Mouse (Mus musculus): ENCODE results near the gene Bora. TPM values are rescaled to one million over a fixed set of nuclear protein-coding genes. Genes with fewer than 3 reads are reported as not detected.
A peak's percentile ranks its signal among the peaks of the same experiment; 100 is the strongest.
"Not testable (repeated sequence)": the region's sequence is repeated elsewhere in the genome, so short reads cannot be mapped to it uniquely, and the experiment has no call there.

Gene Bora
- total RNA-seq (2021): 1 to 10 TPM; 2.6 to 2.7 TPM

DNA sequence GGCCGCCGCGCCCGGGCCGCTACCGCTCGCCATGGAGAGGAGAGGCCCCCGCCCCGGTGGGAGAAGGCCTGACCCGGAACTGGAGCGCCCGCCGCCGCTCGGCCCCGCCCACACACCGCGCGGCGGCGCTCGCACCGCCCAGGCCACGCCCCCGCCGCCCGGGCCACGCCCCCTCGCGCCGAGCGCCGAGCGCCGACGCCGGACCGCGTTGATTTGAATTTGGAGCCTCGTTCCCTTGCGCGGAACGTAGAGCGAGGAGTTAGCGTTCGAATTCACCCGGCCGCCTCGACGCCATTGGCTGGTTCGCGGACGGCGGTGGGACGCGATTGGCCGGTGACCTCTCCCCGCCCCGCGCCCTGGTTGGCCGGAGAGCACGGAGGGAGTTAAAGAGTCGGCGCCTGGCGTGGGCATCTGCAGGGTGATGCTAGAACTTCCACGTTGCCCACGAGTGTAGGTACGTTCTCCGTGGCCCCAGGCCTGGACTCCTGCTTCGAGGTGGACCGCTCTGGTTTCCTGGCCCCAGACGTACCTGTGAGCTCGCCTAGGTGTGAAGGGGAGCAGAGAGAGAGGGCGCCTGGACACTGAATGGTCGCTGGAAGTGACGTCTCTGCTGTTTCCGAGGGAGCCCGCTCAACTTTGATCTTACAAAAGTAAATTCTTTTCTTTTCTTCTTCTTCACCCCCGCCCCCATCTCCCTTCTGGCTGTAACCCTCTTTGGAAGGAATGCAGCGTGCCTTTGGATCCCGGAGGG lies at the start of gene Bora, which contains the start of gene Mzt1:
Bora (plus strand) TSS at position 192 of the 751 bp plus-strand sequence.
Mzt1 (minus strand) TSS at position 104 of the 751 bp plus-strand sequence.
- peak; percentile 88 to 89 for DNase-seq

DNA sequence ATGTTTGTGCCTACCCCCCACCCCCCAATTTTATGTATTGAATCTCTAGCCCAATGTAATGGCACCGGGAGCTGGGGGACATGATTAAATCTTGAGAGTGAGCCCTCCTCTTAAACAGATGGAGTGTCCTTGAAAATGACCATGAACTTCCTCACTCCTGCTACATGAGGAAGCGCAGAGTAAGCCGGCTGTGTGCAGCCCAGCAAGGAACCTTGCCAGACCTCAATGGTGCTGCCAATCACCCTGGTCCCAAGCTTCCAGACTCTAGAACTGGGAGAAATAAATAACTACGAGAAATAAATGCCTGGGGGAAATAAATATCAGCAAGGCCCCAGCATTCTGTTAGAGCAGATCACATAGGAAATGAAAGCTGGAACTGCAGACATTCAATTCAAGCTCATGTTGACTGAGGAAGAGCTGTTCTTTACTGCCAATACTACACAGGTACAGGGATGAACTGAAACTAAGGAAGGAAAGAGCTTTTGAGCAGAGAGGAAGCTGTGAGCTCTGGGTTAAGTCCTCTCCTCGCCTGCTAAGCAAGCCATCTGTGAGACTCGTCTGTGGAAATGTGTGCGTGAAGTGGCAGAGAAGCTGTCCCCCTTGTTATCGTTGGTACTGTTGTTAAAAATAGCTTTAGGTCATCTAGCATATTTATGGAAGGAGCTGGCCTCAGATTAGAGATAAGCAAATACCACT lies 35.6 kb upstream of the Bora start:
- no peak for DNase-seq

DNA sequence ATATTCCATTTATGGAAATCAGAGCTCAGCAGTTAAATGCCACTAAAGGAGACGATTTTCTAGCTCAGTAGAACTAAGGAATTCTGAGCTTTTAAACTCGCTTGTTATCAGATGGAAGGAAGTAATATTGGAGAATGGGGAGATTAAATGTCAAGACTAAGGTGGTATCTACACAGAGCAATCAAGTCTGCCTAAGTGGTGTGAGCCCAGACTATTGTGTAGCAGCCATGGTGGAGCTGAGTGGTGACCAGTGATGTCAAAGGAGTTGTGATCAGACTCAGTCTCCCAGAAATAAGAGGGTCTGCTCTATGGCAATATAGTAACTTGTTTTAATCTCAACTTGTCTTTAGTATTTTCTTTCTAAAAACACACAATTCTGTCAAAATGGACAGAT lies 35.1 kb upstream of the Bora start:
- no peak for DNase-seq

DNA sequence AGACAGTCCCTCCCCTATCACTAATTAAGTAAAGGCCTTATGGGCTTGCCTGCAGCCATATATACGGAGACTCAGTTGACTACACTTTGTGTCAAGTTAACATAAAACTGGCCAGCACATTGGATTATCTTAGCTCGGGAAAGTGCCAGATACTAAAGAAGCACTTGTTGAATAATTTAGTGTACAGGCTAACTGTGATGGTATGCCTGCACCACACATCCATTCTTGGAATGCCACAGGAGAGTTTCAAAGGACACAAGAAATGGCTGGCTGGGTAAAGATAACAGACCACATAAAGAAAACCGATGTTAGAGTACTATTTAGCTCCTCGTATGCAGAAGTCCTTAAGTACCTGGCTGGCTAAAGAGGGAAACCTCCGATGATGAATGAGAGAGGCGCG lies 27.3 kb upstream of the Bora start:
- DNase-seq: no peak

DNA sequence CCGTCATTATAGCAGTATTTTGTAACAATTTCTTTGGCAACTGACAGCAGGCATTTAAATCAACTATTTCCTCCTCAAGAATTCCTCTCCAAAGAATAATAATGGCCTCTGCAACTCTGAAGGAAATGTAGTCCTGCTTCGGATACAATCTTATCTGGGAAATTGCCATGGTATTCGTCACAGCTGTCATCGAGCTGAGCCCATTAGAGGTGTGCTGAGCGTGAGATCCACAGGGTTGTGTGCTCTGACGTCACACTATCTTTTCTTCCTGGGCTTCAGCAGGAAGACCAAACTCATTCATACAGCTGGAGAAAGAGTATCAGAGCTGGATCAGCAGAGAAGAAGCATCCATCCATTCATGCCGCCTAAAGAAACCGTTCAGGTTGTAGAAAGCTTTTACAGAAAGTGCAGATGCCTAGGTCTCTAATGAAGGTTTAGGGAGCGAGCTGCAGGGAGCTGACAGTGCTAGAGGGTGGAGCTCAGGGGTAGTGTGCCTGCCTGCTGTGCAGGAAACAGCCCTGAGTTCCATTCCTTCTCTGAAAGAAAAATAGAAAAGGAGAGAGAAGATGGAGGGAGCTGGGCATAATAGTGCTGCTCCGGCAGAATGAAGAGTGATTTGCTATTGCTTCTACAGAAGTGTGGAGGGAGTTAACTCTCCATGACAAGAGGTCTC lies 26.8 kb upstream of the Bora start:
- no peak for DNase-seq

DNA sequence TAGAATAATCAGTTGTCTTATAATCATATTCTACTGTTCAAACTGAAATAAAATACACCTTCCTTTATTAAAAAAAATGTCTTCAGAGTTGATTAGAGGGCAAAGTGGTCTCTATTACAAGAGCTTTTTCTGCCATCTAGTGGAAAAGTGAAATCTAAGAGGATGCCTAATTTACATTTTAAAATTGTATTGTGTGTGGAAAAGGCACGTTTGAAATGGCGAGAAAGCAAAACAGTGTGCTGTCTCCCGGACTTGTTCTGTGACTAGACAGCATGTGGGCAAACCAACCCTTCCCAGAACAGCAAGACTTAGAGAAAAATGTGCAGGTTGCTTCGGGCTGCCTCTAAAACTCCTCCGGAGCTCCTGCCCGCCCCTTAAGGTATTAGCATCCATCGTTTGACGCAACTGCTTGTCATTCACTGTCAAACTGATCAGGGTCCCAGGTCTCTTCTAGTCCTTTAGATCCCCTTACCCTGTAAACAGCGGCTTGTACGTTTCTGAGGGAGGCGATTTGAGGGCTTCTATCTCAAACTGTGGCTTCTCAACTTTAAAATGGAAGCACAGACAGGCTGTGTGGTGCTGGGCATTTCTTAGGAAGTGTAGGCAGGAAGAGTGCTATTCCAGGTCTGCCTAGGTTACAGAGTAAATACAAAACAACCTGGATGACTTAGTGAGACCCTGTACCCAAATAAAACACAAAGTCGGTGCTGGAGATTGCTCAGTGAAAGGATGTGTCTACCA lies 23.5 kb upstream of the Bora start:
- DNase-seq: no peak

DNA sequence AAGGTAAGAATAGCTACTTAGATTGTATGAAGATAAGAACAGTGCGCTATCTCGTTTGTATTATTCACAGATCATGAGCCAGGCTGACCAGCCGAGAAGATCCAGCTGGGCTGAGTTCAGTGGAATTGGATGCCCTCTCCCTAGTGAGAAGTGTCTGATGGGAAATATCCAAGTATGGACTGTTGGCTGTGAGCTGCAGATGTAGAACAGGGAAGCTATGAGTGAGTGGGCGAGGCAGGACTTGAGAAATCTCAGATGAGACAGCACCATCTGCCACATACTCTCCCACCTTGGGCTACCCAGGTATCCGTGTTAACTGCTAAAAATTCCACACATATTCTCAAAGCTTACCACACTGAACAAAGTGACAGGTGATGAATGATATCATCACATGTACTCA lies 16.0 kb upstream of the Bora start:
- DNase-seq: no peak

DNA sequence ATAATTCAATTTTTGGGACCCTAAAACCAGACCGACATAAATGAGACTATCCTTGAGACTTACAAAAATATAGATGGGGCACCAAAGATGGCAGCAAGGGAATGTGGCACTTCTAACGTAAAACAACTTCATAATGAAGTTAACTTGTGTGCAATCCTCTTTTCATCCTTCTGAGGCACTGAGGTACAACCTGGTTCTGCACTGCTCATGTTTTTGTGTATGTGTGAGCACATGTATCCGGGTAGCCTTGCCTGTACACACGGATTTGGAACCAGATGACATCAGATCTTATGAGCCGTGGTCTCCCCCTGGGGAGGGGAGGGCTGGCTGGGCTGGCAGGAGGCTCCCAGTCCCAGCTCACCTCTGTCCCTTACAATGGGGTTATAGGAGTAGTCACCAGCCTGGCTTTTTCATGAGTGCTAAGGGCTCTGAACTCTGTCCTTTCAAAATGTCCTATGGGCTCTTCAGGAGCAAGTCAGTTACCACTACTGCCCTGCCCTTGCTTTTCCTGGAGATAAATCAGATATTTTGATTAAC lies 14.6 kb upstream of the Bora start:
- no peak for DNase-seq

DNA sequence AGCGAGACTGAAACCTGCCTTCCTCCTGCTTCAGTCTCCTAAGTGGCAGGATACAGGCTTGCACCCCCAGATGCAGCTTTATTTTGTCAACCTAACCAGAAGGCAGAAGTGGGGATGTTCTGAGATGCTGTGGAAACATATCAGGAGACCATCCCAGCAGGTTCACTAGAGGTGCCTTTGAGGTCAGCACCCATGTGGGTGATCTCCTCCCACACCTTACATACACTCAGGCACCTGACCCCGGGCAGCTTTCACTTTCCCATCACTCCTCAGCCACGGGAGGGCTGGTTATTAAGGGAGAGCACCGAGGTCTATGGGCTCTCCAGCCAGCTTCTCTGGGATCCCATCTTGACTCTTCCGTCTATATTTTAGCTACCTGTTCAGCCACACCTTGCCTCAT lies 13.4 kb upstream of the Bora start:
- DNase-seq: no peak

DNA sequence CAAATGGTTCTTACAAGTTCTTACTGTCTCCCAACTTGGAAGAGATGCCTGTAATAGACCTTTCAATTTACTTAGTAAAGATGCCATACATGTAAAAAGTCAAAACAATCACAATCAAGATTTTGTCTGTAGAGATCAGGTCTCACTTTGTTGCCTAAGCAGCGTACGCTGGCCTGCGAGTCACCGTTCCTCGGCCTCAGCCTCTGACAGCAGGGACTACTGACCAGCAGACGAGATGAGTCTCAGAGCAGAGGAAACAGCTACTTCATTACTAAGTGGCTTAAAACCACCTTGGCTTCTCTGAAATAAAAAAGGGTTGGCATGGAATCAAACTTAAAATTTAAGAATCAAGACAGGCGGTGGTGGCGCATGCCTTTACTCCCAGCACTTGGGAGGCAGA lies 11.2 kb upstream of the Bora start:
- DNase-seq: not testable (repeated sequence)

DNA sequence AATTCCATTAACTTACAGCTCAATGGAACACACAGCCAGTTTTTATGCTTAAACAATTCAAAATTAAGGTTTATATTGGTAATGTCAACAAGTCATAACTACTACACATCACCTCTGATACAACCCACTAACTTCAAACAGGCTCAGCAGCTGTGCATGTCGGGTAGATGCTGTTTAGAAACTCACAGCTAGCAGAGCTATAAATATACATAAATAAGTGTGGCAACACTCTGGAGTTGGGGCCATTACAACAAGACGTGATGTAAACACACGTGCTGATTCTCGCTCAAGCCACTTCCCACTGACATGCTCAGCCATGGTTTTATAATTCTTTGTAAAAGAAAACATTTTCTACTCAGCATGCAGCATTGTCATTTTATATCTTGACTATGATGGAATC lies 10.0 kb upstream of the Bora start:
- no peak for DNase-seq

DNA sequence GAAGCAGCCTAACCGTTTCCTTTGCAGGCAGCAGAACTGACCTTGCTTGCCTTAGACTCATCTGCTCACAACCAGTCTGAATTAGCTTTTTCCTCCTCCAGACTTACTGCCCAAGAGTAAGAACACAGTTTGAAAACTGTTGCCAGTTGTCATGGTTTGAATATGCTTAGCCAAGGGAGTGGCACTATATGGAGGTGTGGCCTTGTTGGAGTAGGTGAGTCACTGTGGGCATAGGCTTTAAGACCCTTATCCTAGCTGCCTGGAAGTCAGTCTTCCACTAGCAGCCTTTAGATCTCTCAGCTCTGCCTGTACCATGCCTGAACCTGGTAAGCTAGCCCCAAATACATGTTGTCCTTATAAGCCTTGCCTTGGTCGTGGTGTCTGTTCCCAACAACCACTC lies 8.3 kb upstream of the Bora start:
- no peak for DNase-seq

DNA sequence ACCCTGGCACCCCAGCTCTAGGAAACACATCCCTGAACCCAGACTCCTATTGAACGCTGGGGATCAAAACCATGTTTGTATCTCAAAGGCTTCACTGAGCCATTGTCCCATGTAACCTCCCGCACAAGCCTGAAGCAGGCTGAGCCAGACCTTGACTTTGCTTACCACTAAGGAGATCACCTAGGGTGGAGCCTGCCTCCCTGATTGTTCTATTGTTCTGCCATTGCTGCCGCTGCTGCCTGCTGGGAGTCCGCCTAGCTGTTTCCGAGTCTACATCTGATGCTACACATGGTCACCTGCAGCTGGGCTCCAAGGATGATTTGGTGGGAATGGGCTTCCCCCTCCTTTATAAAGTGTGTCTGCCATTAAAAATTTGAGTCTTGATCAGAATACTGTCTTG lies 6.7 kb upstream of the Bora start:
- DNase-seq: not testable (repeated sequence)

DNA sequence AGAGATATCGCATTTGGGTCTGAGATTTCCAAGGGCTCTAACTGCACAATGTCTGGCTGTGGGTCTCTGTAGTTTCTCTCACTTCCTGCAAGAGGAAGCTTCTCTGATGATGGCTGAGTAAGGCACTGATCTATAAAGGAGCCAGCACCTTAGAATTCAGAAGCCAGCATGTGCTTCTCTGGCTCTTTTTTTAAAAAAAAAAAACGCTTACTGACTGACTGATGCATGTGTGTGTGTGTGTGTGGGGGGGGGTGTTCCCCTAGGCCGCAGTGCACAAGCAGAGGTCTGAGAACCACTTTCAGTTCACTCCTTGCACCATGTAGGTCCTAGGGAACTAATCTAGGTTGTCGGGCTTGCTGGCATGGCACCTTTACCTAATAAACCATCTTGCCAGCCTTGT lies 4.6 kb upstream of the Bora start:
- DNase-seq: no peak

DNA sequence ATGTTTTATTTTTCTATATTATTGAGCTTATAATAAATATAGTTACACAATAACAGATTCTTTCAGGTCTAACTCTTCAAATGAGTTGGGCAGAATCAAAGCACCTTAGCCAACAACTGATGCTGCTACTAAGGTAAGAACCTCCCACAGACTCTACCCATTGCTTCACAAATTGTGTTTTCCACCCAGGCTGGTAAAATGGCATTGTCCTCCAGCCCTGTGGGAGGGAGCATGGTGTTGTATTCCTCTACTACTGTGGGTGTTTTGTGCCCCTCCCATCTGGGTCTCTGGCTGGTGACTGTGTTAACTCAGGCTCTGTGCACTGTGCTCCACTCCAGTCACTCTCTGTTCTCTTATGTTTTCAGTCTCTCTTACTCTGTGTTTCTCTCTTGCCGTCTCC lies 2.5 kb upstream of the Bora start:
- no peak for DNase-seq

DNA sequence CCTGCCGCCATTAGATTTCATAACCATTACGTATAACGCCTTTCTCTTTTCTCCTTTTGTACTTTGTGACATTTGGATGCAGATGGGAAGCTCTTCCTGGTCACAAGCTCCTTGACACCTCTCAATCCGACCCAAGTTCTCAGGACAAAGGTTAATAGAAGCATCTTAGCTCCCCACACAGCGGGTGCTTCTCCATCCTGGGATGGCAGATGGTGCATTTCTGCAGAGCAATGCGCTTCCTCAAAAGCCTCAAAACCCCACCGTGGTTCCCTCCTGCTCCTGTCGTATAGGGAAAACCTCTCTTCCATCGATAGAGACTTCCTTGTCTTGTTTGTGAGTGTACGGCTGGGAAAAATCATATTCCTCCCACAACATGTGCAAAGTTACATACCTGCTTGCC lies 1.9 kb upstream of the Bora start:
- DNase-seq: no peak

DNA sequence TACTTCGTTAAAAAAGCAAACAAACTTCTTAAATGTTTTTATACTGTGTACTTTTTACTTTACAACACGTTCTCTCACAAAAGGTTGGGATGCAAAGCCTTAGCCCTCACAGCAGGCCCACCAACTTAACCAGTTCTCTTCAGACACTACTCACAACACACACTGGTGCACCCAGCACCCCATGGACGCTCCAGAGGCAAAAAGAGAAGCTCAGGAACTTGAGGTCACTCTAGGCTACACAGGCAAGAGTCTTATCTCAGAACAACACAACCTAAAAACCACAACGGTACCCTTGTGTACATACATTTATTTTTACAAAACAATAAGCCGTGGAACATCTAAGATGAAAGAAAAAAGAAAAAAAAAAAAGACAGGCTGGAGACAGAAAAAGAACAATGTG lies 1.3 kb upstream of the Bora start:
- no peak for DNase-seq

DNA sequence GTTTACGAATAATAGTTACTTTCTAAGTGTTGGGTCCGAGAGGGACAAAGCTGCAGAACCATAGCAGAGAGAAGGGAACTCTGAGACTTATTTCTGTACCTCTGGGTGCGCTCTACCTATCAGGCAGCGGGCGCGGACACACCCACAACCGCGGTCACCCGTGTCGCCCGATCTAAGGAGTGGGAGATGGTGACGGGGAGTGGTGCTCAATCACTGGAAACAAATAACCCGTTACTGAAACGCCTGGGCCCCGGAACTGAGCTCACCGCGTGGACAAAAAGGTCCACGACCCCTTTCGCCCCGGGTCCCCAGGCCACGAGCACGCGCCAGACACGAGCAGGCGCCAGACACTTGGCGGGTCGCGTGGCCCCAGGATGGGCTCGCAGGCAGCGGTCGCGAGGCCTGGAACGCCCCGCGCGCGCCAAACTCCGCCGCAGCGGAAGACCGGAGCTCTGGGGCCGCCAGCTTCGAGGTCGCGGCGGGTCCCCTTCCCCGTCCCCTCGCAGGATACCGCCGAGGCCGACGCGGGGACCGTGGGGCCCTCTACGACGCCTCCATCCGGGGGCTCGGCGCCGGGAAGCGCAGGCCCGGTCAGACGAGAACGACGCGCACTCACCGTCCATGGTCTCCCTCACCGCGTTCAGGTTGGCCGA lies 518 bp upstream of the Bora start:
- DNase-seq: no peak

DNA sequence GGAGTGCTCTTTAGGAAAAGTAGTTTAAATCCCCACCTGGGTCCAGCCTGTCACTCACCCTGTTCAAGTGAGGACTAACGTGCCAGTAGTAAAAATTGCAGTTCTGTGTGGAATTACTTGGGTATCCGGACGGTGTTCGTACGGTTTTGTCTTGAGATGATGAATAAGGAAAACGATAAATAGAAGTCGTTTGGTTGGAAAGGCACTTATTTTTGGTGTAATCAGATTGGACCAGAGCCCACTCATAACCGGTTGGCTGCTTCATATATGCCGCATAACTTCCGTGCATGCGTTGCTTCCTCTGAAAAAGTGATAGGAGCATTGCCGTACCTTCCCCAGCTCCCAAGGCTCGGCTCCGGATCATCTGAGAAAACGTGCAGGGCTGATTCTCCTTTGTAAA lies 760 bp downstream of the Bora start:
- DNase-seq: no peak

DNA sequence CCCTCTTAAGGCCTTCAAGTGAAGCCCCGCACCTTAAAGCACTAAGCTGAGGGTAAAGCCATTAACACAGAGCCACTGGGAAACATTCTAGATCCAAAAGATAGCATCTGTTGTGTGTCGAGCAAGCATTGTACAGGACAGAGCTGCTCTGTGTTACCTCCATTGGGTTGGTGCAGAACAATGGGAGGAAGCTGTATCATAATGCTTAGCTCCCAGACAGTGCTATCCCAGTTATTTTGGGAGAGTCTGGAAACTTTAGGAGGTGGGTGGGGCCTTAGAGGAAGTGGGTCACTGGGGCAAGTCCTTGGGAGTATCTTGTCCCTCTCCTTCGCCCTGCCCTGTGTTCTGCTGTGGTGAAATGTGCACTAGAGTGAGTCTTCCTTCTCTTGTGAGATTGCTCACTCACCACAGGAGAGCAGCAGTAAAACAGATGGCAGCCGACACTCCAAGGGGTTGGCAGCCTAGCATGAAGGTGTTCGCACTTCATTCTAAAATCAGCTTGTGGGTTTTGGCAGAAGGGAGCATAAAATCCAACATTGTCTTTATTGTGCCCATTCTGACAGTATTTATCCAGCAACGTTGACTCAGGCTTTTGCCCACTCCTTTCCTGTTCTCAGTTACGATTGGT lies 13.1 kb downstream of the Bora start:
- no peak for DNase-seq

DNA sequence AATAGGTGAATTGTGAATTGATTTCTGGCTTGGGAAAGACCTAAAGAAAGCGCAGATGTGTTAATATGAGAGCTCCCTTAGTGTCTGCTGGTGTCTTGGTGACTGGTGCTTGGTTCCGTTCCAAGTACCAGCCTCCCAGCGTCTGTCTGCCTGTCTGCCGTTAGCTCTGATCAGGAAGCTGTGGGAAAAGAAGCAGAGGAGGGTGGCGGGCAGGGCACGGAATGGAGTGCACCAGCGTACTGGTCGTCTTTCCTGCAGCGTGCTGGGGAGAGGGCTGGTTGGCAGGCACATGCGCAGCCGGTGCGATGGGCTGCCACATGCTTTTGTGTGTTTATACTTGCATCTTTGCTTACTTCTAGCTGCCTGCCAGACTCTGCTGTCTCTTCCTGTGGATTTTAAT lies 14.6 kb downstream of the Bora start:
- peak; percentile 41 to 55 for DNase-seq

DNA sequence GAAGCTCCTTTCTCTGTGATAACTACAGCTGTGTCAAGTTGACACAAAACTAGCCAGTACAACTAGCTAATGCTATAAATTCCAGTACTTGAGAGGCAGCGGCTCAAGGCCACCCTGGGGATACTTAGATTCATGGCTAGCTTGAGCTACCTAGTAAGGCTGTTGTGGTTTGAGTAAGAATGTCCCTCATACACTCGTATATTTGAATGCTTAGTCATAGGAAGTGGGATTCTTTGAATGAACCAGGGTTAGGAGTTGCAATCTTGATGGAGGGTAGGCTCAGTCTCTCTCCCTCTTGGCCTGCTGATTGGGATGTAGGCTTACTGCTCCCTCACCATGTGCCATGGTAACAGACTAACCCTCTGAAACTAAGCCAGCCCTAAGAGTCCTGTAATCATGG lies 17.1 kb downstream of the Bora start:
- DNase-seq: no peak
